Mouse (Mus musculus): ENCODE results near the gene Nqo2.

GRCm38 (mm10) chr13:33951308-33952074 lies 13.0 kb upstream of the Nqo2 start:
- TF ChIP-seq CTCF (IDR thresholded peaks at IDR 0.05; ENCODE audit: low read depth, low read length) (no peak), GATA1 (IDR thresholded peaks at IDR 0.05; ENCODE audit: borderline replicate concordance, low read length) (no peak), GATA2 (IDR thresholded peaks at IDR 0.05; ENCODE audit: borderline replicate concordance, low read depth, low read length) (no peak), TAL1 (conservative IDR thresholded peaks at IDR 0.05; ENCODE audit: low read depth, low read length) (no peak)

All from G1E (cell line).